Mouse (Mus musculus) stomach, embryonic 16.5 days (tissue): ENCODE results near the gene Dhx29. TPM values are rescaled to one million over a fixed set of nuclear protein-coding genes. Genes with fewer than 3 reads are reported as not detected.

Source experiments
- ATAC-seq: fragments of 200-750 bp; cut with Nextera tagmentation; 2 replicates; pipeline ENCODE4 v1.8.0; 2017; ENCODE audit warnings: moderate number of reproducible peaks, moderate TSS enrichment; ENCODE audit not compliant: insufficient read depth, low FRiP score
- H3K27ac ChIP-seq: fragments of 300-500 bp; sonication (generic); 2 replicates; pipeline ENCODE4 v1.5.1; 2014; ENCODE audit warnings: low read length
- H3K27me3 ChIP-seq: fragments of 300-500 bp; sonication (generic); 2 replicates; pipeline ENCODE4 v1.6.1; 2014; ENCODE audit warnings: low read length, control low read depth, mixed read lengths; ENCODE audit not compliant: control insufficient read depth, insufficient read depth
- H3K36me3 ChIP-seq: fragments of 300-500 bp; sonication (generic); 2 replicates; pipeline ENCODE4 v1.6.1; 2014; ENCODE audit warnings: low read length; ENCODE audit not compliant: control insufficient read depth, insufficient read depth
- H3K4me1 ChIP-seq: fragments of 300-500 bp; sonication (generic); 2 replicates; pipeline ENCODE4 v1.6.1; 2014; ENCODE audit warnings: low read length, control low read depth, mixed read lengths; ENCODE audit not compliant: control insufficient read depth, insufficient read depth
- H3K4me2 ChIP-seq: fragments of 300-500 bp; sonication (generic); 2 replicates; pipeline ENCODE4 v1.6.1; 2014; ENCODE audit warnings: low read depth, low read length, mixed read lengths
- H3K4me3 ChIP-seq: fragments of 300-500 bp; sonication (generic); replicated peaks from 2 replicates; pipeline ENCODE4 v1.5.1; 2014; ENCODE audit warnings: mild to moderate bottlenecking, low read length
- H3K9ac ChIP-seq: fragments of 300-500 bp; sonication (generic); 2 replicates; pipeline ENCODE4 v1.6.1; 2014; ENCODE audit warnings: low read length
- H3K9me3 ChIP-seq: fragments of 300-500 bp; sonication (generic); replicated peaks from 2 replicates; pipeline ENCODE4 v1.6.1; 2016; ENCODE audit warnings: low read length, control low read depth; ENCODE audit not compliant: control insufficient read depth
- WGBS: fragments of 180-500 bp; shearing (Covaris S2); extraction: QIAGEN DNeasy Blood & Tissue Kit; methylation state at CpG from one replicate; pipeline ENCODE4 v1.1.7; 2014; 5-methylcytosine and 5-hydroxymethylcytosine counted together
- polyA plus RNA-seq: library from polyadenylated mRNA; unstranded; fragments of >200 nt; fragmentation: Nextera tagmentation; extraction: Ambion mirVana; gene quantifications from 2 replicates; pipeline ENCODE4 v1.2.1, GENCODE M21; 2015

The Dhx29 gene
- 12.6 and 16.9 TPM in 2 replicates for polyA plus RNA-seq

DNA sequence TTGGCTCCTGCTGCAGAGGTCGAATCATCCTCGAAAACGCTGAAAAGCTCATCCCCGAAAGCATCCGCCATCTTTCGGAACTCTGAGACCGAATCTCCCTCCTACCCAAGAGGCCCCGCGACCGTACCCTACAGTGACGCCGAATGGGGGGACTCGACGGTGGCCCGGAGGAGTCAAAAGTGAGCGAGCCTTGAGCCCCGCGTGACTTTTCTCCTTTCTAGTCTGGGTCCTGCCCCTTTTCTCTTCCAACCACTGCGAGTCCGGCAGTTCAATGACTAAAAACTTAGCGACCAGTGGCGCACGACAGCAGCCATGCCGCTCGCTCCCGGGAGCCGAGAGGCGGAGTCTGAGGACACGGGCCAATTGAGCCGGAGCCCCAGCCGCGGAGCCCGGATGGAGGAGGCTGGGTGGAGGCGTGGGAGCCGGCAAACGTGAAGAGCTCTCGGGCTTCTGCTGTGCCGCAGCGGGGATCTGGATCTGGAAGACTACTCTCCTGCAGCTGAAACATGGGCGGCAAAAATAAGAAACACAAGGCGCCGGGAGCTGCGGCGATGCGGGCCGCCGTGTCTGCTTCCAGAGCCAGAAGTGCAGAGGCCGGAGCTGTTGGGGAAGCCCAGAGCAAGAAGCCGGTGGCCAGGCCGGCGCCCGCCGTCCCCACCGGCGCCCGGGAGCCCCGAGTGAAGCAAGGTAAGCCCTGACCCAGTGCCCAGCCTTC lies at the start of gene Dhx29, which contains the start of gene Mtrex:
Dhx29 (plus strand) TSS at position 168 of the 715 bp plus-strand sequence.
Mtrex (minus strand) TSS at position 112 of the 715 bp plus-strand sequence.
- Histone ChIP-seq H3K9me3 (no peaks in the 10 kb centered on the region), H3K36me3 (no peaks in the 10 kb centered on the region), H3K27ac (peak within 1 kb of the TSS; percentile 85), H3K4me3 (peak within 1 kb of the TSS; percentile 95), H3K9ac (peak within 1 kb of the TSS; percentile 83), H3K27me3 (no peaks in the 10 kb centered on the region), H3K4me1 (peaks cover 15% of the 10 kb centered on the region), H3K4me2 (peak within 1 kb of the TSS; percentile 62)
- WGBS, result under 1% methylated on average over 57 of the region's 57 CpGs
- ATAC-seq, result peak; percentile 98

- Histone ChIP-seq H3K27ac (no peak overlapping the region), H3K27me3 (no peaks in the 10 kb centered on the region), H3K36me3 (peaks cover 54% of the 10 kb centered on the region), H3K9me3 (no peaks in the 10 kb centered on the region), H3K4me2 (no peak overlapping the region), H3K9ac (no peak overlapping the region), H3K4me3 (no peak overlapping the region), H3K4me1 (no peaks in the 10 kb centered on the region)
- 91% methylated on average over 12 of the region's 12 CpGs for WGBS
- no peak for ATAC-seq
Observed at GRCm38 (mm10) chr13:112887234-112887633, 40.0 kb upstream of the Dhx29 start.

- Histone ChIP-seq H3K9ac (no peak overlapping the region), H3K9me3 (no peaks in the 10 kb centered on the region), H3K4me3 (no peak overlapping the region), H3K27me3 (no peaks in the 10 kb centered on the region), H3K36me3 (peaks cover 19% of the 10 kb centered on the region), H3K4me2 (no peak overlapping the region), H3K27ac (no peak overlapping the region), H3K4me1 (no peaks in the 10 kb centered on the region)
- no peak for ATAC-seq
- 78% methylated on average over 3 of the region's 3 CpGs for WGBS
Observed at GRCm38 (mm10) chr13:112902176-112902575, 25.1 kb upstream of the Dhx29 start.

- Histone ChIP-seq H3K27ac (no peak overlapping the region), H3K9ac (no peak overlapping the region), H3K36me3 (peaks cover 11% of the 10 kb centered on the region; the same call in 1 of the 2 replicates), H3K4me1 (no peaks in the 10 kb centered on the region), H3K9me3 (no peaks in the 10 kb centered on the region), H3K4me2 (no peak overlapping the region), H3K4me3 (no peak overlapping the region), H3K27me3 (no peaks in the 10 kb centered on the region)
- no peak for ATAC-seq
- 52% methylated on average over 4 of the region's 4 CpGs for WGBS
Observed at GRCm38 (mm10) chr13:112909663-112910062, 17.6 kb upstream of the Dhx29 start.

GRCm38 (mm10) chr13:112910434-112910833 lies 16.8 kb upstream of the Dhx29 start:
- H3K9me3 ChIP-seq, result no peaks in the 10 kb centered on the region
- no peaks in the 10 kb centered on the region for H3K27me3 ChIP-seq
- no peak overlapping the region for H3K4me2 ChIP-seq
- ATAC-seq, result no peak
- H3K4me3 ChIP-seq, result no peak overlapping the region
- H3K36me3 ChIP-seq, result peaks cover 4% of the 10 kb centered on the region; the same call in 1 of the 2 replicates
- H3K27ac ChIP-seq, result no peak overlapping the region
- WGBS, result 85% methylated on average over 4 of the region's 4 CpGs
- no peak overlapping the region for H3K9ac ChIP-seq
- H3K4me1 ChIP-seq, result no peaks in the 10 kb centered on the region

DNA sequence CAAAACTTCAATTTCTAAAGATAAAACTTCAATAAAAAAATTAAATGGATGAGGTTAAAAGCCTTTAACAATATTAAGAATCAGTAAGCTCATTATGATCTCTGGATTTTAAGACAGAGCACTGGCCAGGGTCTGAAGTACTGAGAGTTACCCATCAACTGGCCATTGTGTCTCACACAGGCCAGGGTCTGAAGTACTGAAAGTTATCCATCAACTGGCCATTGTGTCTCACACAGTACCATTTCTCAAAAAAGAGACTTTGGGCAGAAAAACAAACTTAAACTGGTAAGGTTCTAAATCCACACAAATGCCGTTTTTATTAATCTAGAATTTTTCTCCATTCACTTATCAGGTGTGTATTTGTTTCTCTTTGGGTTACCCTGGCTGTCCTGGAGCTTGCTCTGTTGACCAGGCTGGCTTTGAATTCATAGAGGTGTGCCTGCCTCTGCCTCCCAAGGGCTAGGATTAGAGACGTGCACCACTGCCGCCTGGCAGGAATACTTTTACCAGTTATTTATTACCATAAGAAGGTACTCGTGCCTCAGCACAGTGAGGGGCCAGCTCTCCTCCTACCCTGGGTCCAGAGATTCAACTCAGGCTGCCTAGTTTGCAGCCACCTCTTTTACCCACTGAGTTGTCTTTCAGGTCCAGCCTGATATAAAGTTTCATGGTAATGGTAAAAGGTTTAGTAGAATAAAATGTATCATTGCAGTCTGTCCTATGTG lies 8.0 kb upstream of the Dhx29 start:
- 79% methylated on average over 4 of the region's 4 CpGs for WGBS
- ATAC-seq, result no peak
- no peak overlapping the region for H3K4me2 ChIP-seq

DNA sequence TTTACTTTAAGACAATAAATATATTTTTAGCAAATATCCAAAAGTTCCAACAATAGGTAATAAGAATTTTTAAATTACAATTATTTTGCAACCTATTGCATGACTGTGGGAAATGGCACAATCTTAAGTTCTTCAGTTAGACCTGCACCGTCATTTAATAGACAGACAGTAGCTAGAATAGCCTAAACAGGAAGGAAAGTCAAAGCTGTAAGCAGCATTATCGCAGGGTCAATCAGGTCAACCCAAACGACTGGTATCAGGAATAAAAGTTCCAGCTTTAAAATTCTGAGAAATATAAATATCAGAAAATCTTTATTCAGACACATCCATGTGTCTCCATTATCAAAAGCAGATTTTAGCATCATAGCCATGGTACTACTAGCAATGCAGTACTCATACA lies 6.3 kb upstream of the Dhx29 start:
- no peak overlapping the region for H3K4me3 ChIP-seq
- peaks cover 6% of the 10 kb centered on the region for H3K4me1 ChIP-seq
- WGBS, result 83% methylated on average over 3 of the region's 3 CpGs
- no peaks in the 10 kb centered on the region for H3K9me3 ChIP-seq
- H3K36me3 ChIP-seq, result peaks cover 3% of the 10 kb centered on the region; the same call in 1 of the 2 replicates
- no peak overlapping the region for H3K4me2 ChIP-seq
- no peak for ATAC-seq
- no peaks in the 10 kb centered on the region for H3K27me3 ChIP-seq
- no peak overlapping the region for H3K27ac ChIP-seq
- no peak overlapping the region for H3K9ac ChIP-seq

More for the DNA sequence above, 8.0 kb upstream of the Dhx29 start:
- Histone ChIP-seq H3K4me3 (no peak overlapping the region), H3K9ac (no peak overlapping the region), H3K27ac (no peak overlapping the region), H3K4me1 (no peaks in the 10 kb centered on the region), H3K27me3 (no peaks in the 10 kb centered on the region), H3K36me3 (peaks cover 3% of the 10 kb centered on the region; the same call in 1 of the 2 replicates), H3K9me3 (no peaks in the 10 kb centered on the region)

GRCm38 (mm10) chr13:112925266-112925665 lies 2.0 kb upstream of the Dhx29 start:
- Histone ChIP-seq H3K36me3 (peaks cover under 1% of the 10 kb centered on the region; the same call in 1 of the 2 replicates), H3K4me2 (no peak overlapping the region), H3K4me3 (no peak overlapping the region), H3K9me3 (no peaks in the 10 kb centered on the region), H3K9ac (no peak overlapping the region), H3K27ac (no peak overlapping the region), H3K27me3 (no peaks in the 10 kb centered on the region), H3K4me1 (peaks cover 15% of the 10 kb centered on the region)
- no peak for ATAC-seq
- WGBS, result 59% methylated on average over 6 of the region's 6 CpGs

DNA sequence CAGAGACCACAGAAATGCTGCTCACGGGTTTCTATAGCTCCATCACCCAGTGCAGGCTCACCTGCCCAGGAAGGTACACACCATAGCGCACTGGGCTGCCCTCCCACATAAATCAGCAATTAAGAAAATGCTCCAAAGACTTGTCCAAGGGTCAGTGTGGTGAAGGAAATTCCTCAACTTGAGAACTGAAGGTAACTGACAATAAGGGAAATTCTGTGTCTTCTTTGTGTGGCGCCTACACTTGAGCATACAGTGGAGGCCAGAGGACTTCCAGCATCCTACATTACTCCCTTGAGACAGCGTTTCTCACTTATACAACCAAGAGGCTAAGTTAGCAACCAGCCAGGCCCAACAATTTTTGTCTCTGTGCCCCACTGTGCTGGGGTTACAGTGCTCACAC lies 1.3 kb upstream of the Dhx29 start:
- peaks cover 15% of the 10 kb centered on the region for H3K4me1 ChIP-seq
- peak overlapping the region; percentile 95 for H3K4me3 ChIP-seq
- WGBS, result 62% methylated on average over 4 of the region's 4 CpGs
- peak overlapping the region; percentile 83; the same call in 1 of the 2 replicates for H3K9ac ChIP-seq
- no peaks in the 10 kb centered on the region for H3K27me3 ChIP-seq
- no peak overlapping the region for H3K27ac ChIP-seq
- peak overlapping the region; percentile 62 for H3K4me2 ChIP-seq
- no peak for ATAC-seq
- H3K36me3 ChIP-seq, result no peaks in the 10 kb centered on the region
- no peaks in the 10 kb centered on the region for H3K9me3 ChIP-seq
